Mouse (Mus musculus) heart, embryonic 11.5 days (tissue): ENCODE data around the gene Fam187b. TPM values are rescaled to one million over a fixed set of nuclear protein-coding genes. Genes with fewer than 3 reads are reported as not detected.

ENCODE experiments used
- ATAC-seq: fragments of 200-750 bp; cut with Nextera tagmentation; replicated peaks from 2 replicates; pipeline ENCODE4 v1.8.0; 2017; ENCODE audit warnings: moderate library complexity; ENCODE audit not compliant: insufficient number of reproducible peaks, low FRiP score, low TSS enrichment
- H3K27ac ChIP-seq: fragments of 300-500 bp; sonication (generic); 2 replicates; pipeline ENCODE4 v1.5.1; 2014; ENCODE audit warnings: mild to moderate bottlenecking, low read depth, low read length
- H3K27me3 ChIP-seq: fragments of 300-500 bp; sonication (generic); 2 replicates; pipeline ENCODE4 v1.6.1; 2014; ENCODE audit warnings: mild to moderate bottlenecking, low read length, mixed read lengths; ENCODE audit not compliant: control insufficient read depth, insufficient read depth
- H3K36me3 ChIP-seq: fragments of 300-500 bp; sonication (generic); 2 replicates; pipeline ENCODE4 v1.6.1; 2014; ENCODE audit warnings: mild to moderate bottlenecking, low read length, moderate library complexity, mixed read lengths; ENCODE audit not compliant: control insufficient read depth, insufficient read depth
- H3K4me1 ChIP-seq: fragments of 300-500 bp; sonication (generic); 2 replicates; pipeline ENCODE4 v1.6.1; 2014; ENCODE audit warnings: low read length; ENCODE audit not compliant: control insufficient read depth, insufficient read depth
- H3K4me2 ChIP-seq: fragments of 300-500 bp; sonication (generic); 2 replicates; pipeline ENCODE4 v1.6.1; 2014; ENCODE audit warnings: mild to moderate bottlenecking, moderate library complexity
- H3K4me3 ChIP-seq: fragments of 300-500 bp; sonication (generic); 2 replicates; pipeline ENCODE4 v1.5.1; 2014; ENCODE audit warnings: low read depth, low read length
- H3K9ac ChIP-seq: fragments of 300-500 bp; sonication (generic); 2 replicates; pipeline ENCODE4 v1.6.1; 2014; ENCODE audit warnings: mild to moderate bottlenecking, low read depth, low read length, moderate library complexity
- H3K9me3 ChIP-seq: fragments of 300-500 bp; sonication (generic); replicated peaks from 2 replicates; pipeline ENCODE4 v1.6.1; 2016; ENCODE audit warnings: low read length; ENCODE audit not compliant: control insufficient read depth
- WGBS: fragments of 180-500 bp; shearing (Covaris S2); extraction: QIAGEN DNeasy Blood & Tissue Kit; methylation state at CpG from one replicate; pipeline ENCODE4 v1.1.7; 2014; ENCODE audit not compliant: insufficient replicate concordance; 5-methylcytosine and 5-hydroxymethylcytosine counted together
- polyA plus RNA-seq: library from polyadenylated mRNA; unstranded; fragments of >200 nt; fragmentation: Nextera tagmentation; extraction: Ambion mirVana; gene quantifications from 2 replicates; pipeline ENCODE4 v1.2.1, GENCODE M21; 2014

Gene Fam187b
- polyA plus RNA-seq, 1 experiment from 2014 or later = 0.89 TPM

GRCm38 (mm10) chr7:30988519-30989162 is 15.1 kb downstream of the Fam187b start:
- H3K4me3 ChIP-seq = no peak overlapping the region
- H3K9ac ChIP-seq = no peak overlapping the region
- H3K9me3 ChIP-seq = no peaks in the 10 kb centered on the region
- H3K36me3 ChIP-seq = no peaks in the 10 kb centered on the region
- ATAC-seq = no peak
- H3K4me1 ChIP-seq = peaks cover 4% of the 10 kb centered on the region; the same call in 1 of the 2 replicates
- 74% methylated on average over 4 of the region's 4 CpGs for WGBS
- no peak overlapping the region for H3K27ac ChIP-seq
- no peak overlapping the region for H3K4me2 ChIP-seq
- H3K27me3 ChIP-seq = no peaks in the 10 kb centered on the region

GRCm38 (mm10) chr7:30992148-30992547 is 18.6 kb downstream of the Fam187b start:
- Histone ChIP-seq H3K9me3 (0 out of 2 replicates have a peak, but pooled peaks cover 3% of the 10 kb centered on the region), H3K4me2 (no peak overlapping the region; the same call in 1 of the 2 replicates), H3K27ac (no peak overlapping the region), H3K4me1 (peaks cover 4% of the 10 kb centered on the region; the same call in 1 of the 2 replicates), H3K36me3 (no peaks in the 10 kb centered on the region), H3K9ac (no peak overlapping the region), H3K27me3 (no peaks in the 10 kb centered on the region), H3K4me3 (no peak overlapping the region)
- no peak for ATAC-seq
- WGBS = 58% methylated on average over 5 of the region's 5 CpGs

- no peaks in the 10 kb centered on the region for H3K27me3 ChIP-seq
- no peak for ATAC-seq
- no peaks in the 10 kb centered on the region for H3K36me3 ChIP-seq
- H3K27ac ChIP-seq = no peak overlapping the region
- H3K9me3 ChIP-seq = 0 out of 2 replicates have a peak, but pooled peaks cover 3% of the 10 kb centered on the region
- H3K9ac ChIP-seq = no peak overlapping the region
- 78% methylated on average over 5 of the region's 5 CpGs for WGBS
- peaks cover 4% of the 10 kb centered on the region; the same call in 1 of the 2 replicates for H3K4me1 ChIP-seq
- H3K4me2 ChIP-seq = no peak overlapping the region
- no peak overlapping the region for H3K4me3 ChIP-seq
Observed at GRCm38 (mm10) chr7:30993986-30994385, 20.4 kb downstream of the Fam187b start.

GRCm38 (mm10) chr7:30996491-30996890 is 22.9 kb downstream of the Fam187b start:
- Histone ChIP-seq H3K4me3 (no peak overlapping the region), H3K27me3 (no peaks in the 10 kb centered on the region), H3K4me1 (peaks cover 15% of the 10 kb centered on the region), H3K9ac (no peak overlapping the region), H3K27ac (no peak overlapping the region), H3K36me3 (no peaks in the 10 kb centered on the region), H3K9me3 (0 out of 2 replicates have a peak, but pooled peaks cover 3% of the 10 kb centered on the region), H3K4me2 (no peak overlapping the region)
- no peak for ATAC-seq
- 86% methylated on average over 2 of the region's 2 CpGs for WGBS

GRCm38 (mm10) chr7:31000505-31001020 is 27.0 kb downstream of the Fam187b start:
- ATAC-seq = peak; percentile 72
- Histone ChIP-seq H3K4me2 (peak overlapping the region; percentile 35), H3K4me1 (peaks cover 11% of the 10 kb centered on the region), H3K9me3 (0 out of 2 replicates have a peak, but pooled peaks cover 3% of the 10 kb centered on the region), H3K27ac (peak overlapping the region; percentile 64), H3K4me3 (no peak overlapping the region), H3K36me3 (no peaks in the 10 kb centered on the region), H3K27me3 (no peaks in the 10 kb centered on the region), H3K9ac (peak overlapping the region; percentile 39; the same call in 1 of the 2 replicates)
- WGBS = 16% methylated on average over 7 of the region's 7 CpGs

- Histone ChIP-seq H3K27ac (no peak overlapping the region), H3K4me1 (peaks cover 11% of the 10 kb centered on the region), H3K4me3 (no peak overlapping the region), H3K36me3 (no peaks in the 10 kb centered on the region), H3K4me2 (no peak overlapping the region), H3K9ac (no peak overlapping the region), H3K27me3 (no peaks in the 10 kb centered on the region), H3K9me3 (no peaks in the 10 kb centered on the region)
- WGBS = 47% methylated on average over 8 of the region's 8 CpGs
- no peak for ATAC-seq
Observed at GRCm38 (mm10) chr7:31002650-31003049, 29.1 kb downstream of the Fam187b start.

- Histone ChIP-seq H3K4me1 (no peaks in the 10 kb centered on the region), H3K9ac (no peak overlapping the region), H3K27ac (no peak overlapping the region), H3K4me3 (no peak overlapping the region), H3K27me3 (no peaks in the 10 kb centered on the region), H3K9me3 (no peaks in the 10 kb centered on the region), H3K36me3 (no peaks in the 10 kb centered on the region), H3K4me2 (no peak overlapping the region)
- ATAC-seq = no peak
- 53% methylated on average over 1 of the region's 1 CpGs for WGBS
Observed at GRCm38 (mm10) chr7:31007775-31008174, 34.2 kb downstream of the Fam187b start.

GRCm38 (mm10) chr7:31008175-31008574 is 34.6 kb downstream of the Fam187b start:
- Histone ChIP-seq H3K4me1 (no peaks in the 10 kb centered on the region), H3K27me3 (no peaks in the 10 kb centered on the region), H3K4me3 (no peak overlapping the region), H3K36me3 (no peaks in the 10 kb centered on the region), H3K9ac (no peak overlapping the region), H3K27ac (no peak overlapping the region), H3K4me2 (no peak overlapping the region), H3K9me3 (no peaks in the 10 kb centered on the region)
- 67% methylated on average over 1 of the region's 1 CpGs for WGBS
- ATAC-seq = no peak

- Histone ChIP-seq H3K4me3 (no peak overlapping the region), H3K4me1 (no peaks in the 10 kb centered on the region), H3K36me3 (no peaks in the 10 kb centered on the region), H3K9ac (no peak overlapping the region), H3K4me2 (no peak overlapping the region), H3K9me3 (no peaks in the 10 kb centered on the region), H3K27ac (no peak overlapping the region), H3K27me3 (no peaks in the 10 kb centered on the region)
- WGBS = 73% methylated on average over 3 of the region's 3 CpGs
- no peak for ATAC-seq
Observed at GRCm38 (mm10) chr7:31008889-31009288, 35.3 kb downstream of the Fam187b start.
